Mouse (Mus musculus): Measurements from ENCODE around the gene Kcnk1. TPM values are rescaled to one million over a fixed set of nuclear protein-coding genes. Genes with fewer than 3 reads are reported as not detected.
A peak's percentile ranks its signal among the peaks of the same experiment; 100 is the strongest.

Kcnk1 gene
- total and polyA plus RNA-seq, 3 experiments = not detected

GRCm38 (mm10) chr8:125957994-125958368, 37.0 kb upstream of the Kcnk1 start:
- no peak overlapping the region for H3K4me2 ChIP-seq (ENCODE audit: insufficient read depth, low read depth, poor library complexity, severe bottlenecking)
- in situ Hi-C loops (cut with MboI; ENCODE audit: low pct_ligation_motif_present, low pct_unique_long_range_greater_than_20kb, low sequenced_read_pairs) (loop anchor here (10.0 to 25.0 kb wide), 3 partner anchors 117 to 529 kb away; partner anchors contain the start of gene Tarbp1), dilution Hi-C loops (cut with MboI; ENCODE audit: extremely low pct_ligation_motif_present, extremely low pct_unique_long_range_greater_than_20kb, low sequenced_read_pairs) (no loop called here)
- no peak for DNase-seq (ENCODE audit: extremely low read depth)
- TF ChIP-seq IRF4 (IDR thresholded peaks at IDR 0.05; ENCODE audit: low read depth, low read length) = no peak
- no peak for TF ChIP-seq MYC (IDR thresholded peaks at IDR 0.05; ENCODE audit: low read depth, low read length)
- no peak for TF ChIP-seq EP300 (IDR thresholded peaks at IDR 0.05; ENCODE audit: low read length)
- no peak for TF ChIP-seq CHD1 (IDR thresholded peaks at IDR 0.05; ENCODE audit: low read depth, low read length)
- no peak for TF ChIP-seq RAD21 (IDR thresholded peaks at IDR 0.05; ENCODE audit: low read depth, low read length)
- no peak for TF ChIP-seq UBTF (IDR thresholded peaks at IDR 0.05; ENCODE audit: low read depth, low read length)
- TF ChIP-seq BHLHE40 (IDR thresholded peaks at IDR 0.05; ENCODE audit: low read depth, low read length) = no peak
- TF ChIP-seq MAX (IDR thresholded peaks at IDR 0.05; ENCODE audit: low read length) = no peak
- no peak for TF ChIP-seq NELFE (IDR thresholded peaks at IDR 0.05; ENCODE audit: low read depth, low read length)
- TF ChIP-seq MXI1 (IDR thresholded peaks at IDR 0.05; ENCODE audit: low read depth, low read length) = no peak
- TF ChIP-seq USF1 (IDR thresholded peaks at IDR 0.05; ENCODE audit: low read depth, low read length) = no peak
- TF ChIP-seq ELF1 (IDR thresholded peaks at IDR 0.05; ENCODE audit: low read depth, low read length) = no peak
- no peak for TF ChIP-seq JUN (IDR thresholded peaks at IDR 0.05; ENCODE audit: insufficient read depth, low read depth, low read length)
- TF ChIP-seq SMC3 (IDR thresholded peaks at IDR 0.05; ENCODE audit: low read depth, low read length) = no peak
- TF ChIP-seq ETS1 (conservative IDR thresholded peaks at IDR 0.05; ENCODE audit: low read depth, low read length) = no peak
- no peak for TF ChIP-seq CHD2 (IDR thresholded peaks at IDR 0.05; ENCODE audit: low read length)
- TF ChIP-seq JUND (conservative IDR thresholded peaks at IDR 0.05; ENCODE audit: low read depth, low read length) = no peak
- no peak for TF ChIP-seq POLR2AphosphoS2 (IDR thresholded peaks at IDR 0.05; ENCODE audit: low read depth, low read length)
- TF ChIP-seq GABPA (IDR thresholded peaks at IDR 0.05; ENCODE audit: insufficient replicate concordance, low read depth, low read length) = no peak
- no peak for TF ChIP-seq TCF12 (IDR thresholded peaks at IDR 0.05; ENCODE audit: low read depth, low read length)
- H3K4me3 ChIP-seq (replicated peaks in 1 of 3; ENCODE audit: low read depth in 2 of 3, low read length in 2 of 3, poor library complexity in 1 of 3) = no peak overlapping the region
- H3K36me3 ChIP-seq (replicated peaks in 1 of 2; ENCODE audit: control insufficient read depth in 1 of 2, insufficient read depth in 1 of 2, low read length in 1 of 2) = peaks cover 0 to 4% of the 10 kb centered on the region in 2 experiments
- peaks cover 6% of the 10 kb centered on the region for H3K79me2 ChIP-seq (replicated peaks; ENCODE audit: control insufficient read depth, extremely low read depth, insufficient read depth, poor library complexity, severe bottlenecking)
- H3K9me3 ChIP-seq (replicated peaks; ENCODE audit: low read length) = peaks cover 7% of the 10 kb centered on the region
- H3K27me3 ChIP-seq (replicated peaks) = peaks cover 51% of the 10 kb centered on the region
- H3K9ac ChIP-seq (ENCODE audit: insufficient read depth, low read depth) = no peak overlapping the region
- no peak overlapping the region for H3K27ac ChIP-seq (ENCODE audit: insufficient read depth, low read depth)
- peaks cover 0 to 6% of the 10 kb centered on the region in 2 experiments; a peak in 2 of 4 replicates for H3K4me1 ChIP-seq (ENCODE audit: control insufficient read depth in 1 of 2, insufficient read depth in 2 of 2)

- dilution Hi-C loops (cut with MboI; ENCODE audit: extremely low pct_ligation_motif_present, extremely low pct_unique_long_range_greater_than_20kb, low sequenced_read_pairs) = no loop called here
- in situ Hi-C loops (cut with MboI; ENCODE audit: low pct_ligation_motif_present, low pct_unique_long_range_greater_than_20kb, low sequenced_read_pairs) = loop anchor here (10.0 to 25.0 kb wide), 3 partner anchors 115 to 528 kb away; partner anchors contain the start of gene Tarbp1
These were observed 35.6 kb upstream of the Kcnk1 start for GRCm38 (mm10) chr8:125959363-125959771.

More at GRCm38 (mm10) chr8:125959363-125959771, 35.6 kb upstream of the Kcnk1 start:
- TF ChIP-seq MAZ (IDR thresholded peaks at IDR 0.05; ENCODE audit: low read depth, low read length) = no peak
- TF ChIP-seq BHLHE40 (IDR thresholded peaks at IDR 0.05; ENCODE audit: low read depth, low read length) = no peak
- TF ChIP-seq CTCF (conservative IDR thresholded peaks at IDR 0.05 in 1 of 2, IDR thresholded peaks at IDR 0.05 in 1 of 2; ENCODE audit: low read depth in 2 of 2, low read length in 2 of 2) = no peak
- no peak for TF ChIP-seq POLR2A (IDR thresholded peaks at IDR 0.05; ENCODE audit: low read depth, low read length)
- no peak for TF ChIP-seq POLR2AphosphoS2 (IDR thresholded peaks at IDR 0.05; ENCODE audit: low read depth, low read length)
- no peak for TF ChIP-seq ZKSCAN1 (IDR thresholded peaks at IDR 0.05; ENCODE audit: borderline replicate concordance, low read depth, low read length)
- no peak for TF ChIP-seq TCF12 (IDR thresholded peaks at IDR 0.05; ENCODE audit: low read depth, low read length)
- TF ChIP-seq MXI1 (IDR thresholded peaks at IDR 0.05; ENCODE audit: low read depth, low read length) = no peak
- TF ChIP-seq UBTF (IDR thresholded peaks at IDR 0.05; ENCODE audit: low read depth, low read length) = no peak
- TF ChIP-seq PAX5 (IDR thresholded peaks at IDR 0.05; ENCODE audit: low read length) = no peak
- TF ChIP-seq ZMIZ1 (IDR thresholded peaks at IDR 0.05; ENCODE audit: low read depth, low read length) = no peak
- TF ChIP-seq MEF2A (IDR thresholded peaks at IDR 0.05; ENCODE audit: borderline replicate concordance, low read depth, low read length) = no peak
- no peak for TF ChIP-seq SMC3 (IDR thresholded peaks at IDR 0.05; ENCODE audit: low read depth, low read length)
- no peak for TF ChIP-seq ETS1 (conservative IDR thresholded peaks at IDR 0.05; ENCODE audit: low read depth, low read length)
- no peak for TF ChIP-seq GABPA (IDR thresholded peaks at IDR 0.05; ENCODE audit: insufficient replicate concordance, low read depth, low read length)
- TF ChIP-seq IRF4 (IDR thresholded peaks at IDR 0.05; ENCODE audit: low read depth, low read length) = no peak
- TF ChIP-seq CHD1 (IDR thresholded peaks at IDR 0.05; ENCODE audit: low read depth, low read length) = no peak
- Histone ChIP-seq H3K4me1 (ENCODE audit: control insufficient read depth in 1 of 2, insufficient read depth in 2 of 2) (peaks cover 6 to 8% of the 10 kb centered on the region in 2 experiments; a peak in 2 of 4 replicates), H3K4me2 (ENCODE audit: insufficient read depth, low read depth, poor library complexity, severe bottlenecking) (peak overlapping the region; percentile 31; the same call in 1 of the 2 replicates), H3K36me3 (replicated peaks in 1 of 2; ENCODE audit: control insufficient read depth in 1 of 2, insufficient read depth in 1 of 2, low read length in 1 of 2) (peaks cover 2 to 4% of the 10 kb centered on the region in 2 experiments), H3K9ac (ENCODE audit: insufficient read depth, low read depth) (no peak overlapping the region; the same call in 1 of the 2 replicates), H3K4me3 (replicated peaks in 1 of 3; ENCODE audit: low read depth in 2 of 3, low read length in 2 of 3, poor library complexity in 1 of 3) (no peak overlapping the region), H3K27me3 (replicated peaks) (peaks cover 46% of the 10 kb centered on the region), H3K27ac (ENCODE audit: insufficient read depth, low read depth) (no peak overlapping the region), H3K9me3 (replicated peaks; ENCODE audit: low read length) (peaks cover 7% of the 10 kb centered on the region), H3K79me2 (replicated peaks; ENCODE audit: control insufficient read depth, extremely low read depth, insufficient read depth, poor library complexity, severe bottlenecking) (peaks cover 8% of the 10 kb centered on the region)
- DNase-seq (ENCODE audit: extremely low read depth) = no peak

All from CH12.LX (cell line).